Mouse (Mus musculus) heart, embryonic 12.5 days (tissue): ENCODE results near the gene Lrrtm3. TPM values are rescaled to one million over a fixed set of nuclear protein-coding genes. Genes with fewer than 3 reads are reported as not detected.

Experiments used
- ATAC-seq: fragments of 200-750 bp; cut with Nextera tagmentation; 2 replicates; pipeline ENCODE4 v1.8.0; 2017; ENCODE audit warnings: moderate TSS enrichment, moderate library complexity; ENCODE audit not compliant: insufficient number of reproducible peaks, low FRiP score
- H3K27ac ChIP-seq: fragments of 300-500 bp; sonication (generic); 2 replicates; pipeline ENCODE4 v1.5.1; 2016; ENCODE audit warnings: mild to moderate bottlenecking, moderate library complexity; ENCODE audit not compliant: poor library complexity, severe bottlenecking
- H3K27me3 ChIP-seq: fragments of 300-500 bp; sonication (generic); replicated peaks from 2 replicates; pipeline ENCODE4 v1.6.1; 2016; ENCODE audit warnings: mild to moderate bottlenecking, moderate library complexity
- H3K36me3 ChIP-seq: fragments of 300-500 bp; sonication (generic); 2 replicates; pipeline ENCODE4 v1.6.1; 2016; ENCODE audit warnings: mild to moderate bottlenecking, moderate library complexity
- H3K4me1 ChIP-seq: fragments of 300-500 bp; sonication (generic); replicated peaks from 2 replicates; pipeline ENCODE4 v1.6.1; 2016; ENCODE audit warnings: mild to moderate bottlenecking
- H3K4me2 ChIP-seq: fragments of 300-500 bp; sonication (generic); 2 replicates; pipeline ENCODE4 v1.6.1; 2016; ENCODE audit warnings: mild to moderate bottlenecking, moderate library complexity
- H3K4me3 ChIP-seq: fragments of 300-500 bp; sonication (generic); 2 replicates; pipeline ENCODE4 v1.5.1; 2016; ENCODE audit warnings: mild to moderate bottlenecking
- H3K9ac ChIP-seq: fragments of 300-500 bp; sonication (generic); 2 replicates; pipeline ENCODE4 v1.6.1; 2016; ENCODE audit warnings: mild to moderate bottlenecking, moderate library complexity
- H3K9me3 ChIP-seq: fragments of 300-500 bp; sonication (generic); replicated peaks from 2 replicates; pipeline ENCODE4 v1.6.1; 2016; ENCODE audit warnings: mild to moderate bottlenecking, moderate library complexity
- WGBS: fragments of 180-500 bp; shearing (Covaris S2); methylation state at CpG from one replicate; pipeline ENCODE4 v1.1.7; 2016; 5-methylcytosine and 5-hydroxymethylcytosine counted together
- polyA plus RNA-seq: library from polyadenylated mRNA; unstranded; fragments of >200 nt; fragmentation: Nextera tagmentation; extraction: Ambion mirVana; gene quantifications from 2 replicates; pipeline ENCODE4 v1.2.1, GENCODE M21; 2016

The Lrrtm3 gene
- polyA plus RNA-seq, 1 experiment from 2014 or later, result 0.74 TPM

GRCm38 (mm10) chr10:63886449-63887088 is 203.5 kb downstream of the Lrrtm3 start:
- Histone ChIP-seq H3K27me3 (no peaks in the 10 kb centered on the region), H3K9ac (peak overlapping the region; percentile 9; the same call in 1 of the 2 replicates), H3K4me2 (peak overlapping the region; percentile 66), H3K27ac (peak overlapping the region; percentile 72), H3K36me3 (no peaks in the 10 kb centered on the region), H3K4me1 (peaks cover 15% of the 10 kb centered on the region; the same call in 1 of the 2 replicates), H3K9me3 (no peaks in the 10 kb centered on the region), H3K4me3 (peak overlapping the region; percentile 36)
- 30% methylated on average over 23 of the region's 23 CpGs for WGBS
- ATAC-seq, result no peak

GRCm38 (mm10) chr10:63880462-63880903 is 209.6 kb downstream of the Lrrtm3 start:
- H3K4me1 ChIP-seq, result peaks cover 12% of the 10 kb centered on the region; the same call in 1 of the 2 replicates
- H3K27ac ChIP-seq, result no peak overlapping the region
- H3K36me3 ChIP-seq, result no peaks in the 10 kb centered on the region
- 73% methylated on average over 5 of the region's 5 CpGs for WGBS
- H3K9me3 ChIP-seq, result no peaks in the 10 kb centered on the region; the same call in 1 of the 2 replicates
- H3K27me3 ChIP-seq, result no peaks in the 10 kb centered on the region
- no peak overlapping the region for H3K4me2 ChIP-seq
- ATAC-seq, result no peak
- H3K4me3 ChIP-seq, result no peak overlapping the region
- no peak overlapping the region for H3K9ac ChIP-seq

Other genes starting within 250 kb of the Lrrtm3 start
- 2.6 and 3.1 TPM in 2 replicates for gene Gm10118, start 162.8 kb downstream of the Lrrtm3 start, polyA plus RNA-seq